Mouse (Mus musculus): ENCODE results near the gene Gm35134. TPM values are rescaled to one million over a fixed set of nuclear protein-coding genes. Genes with fewer than 3 reads are reported as not detected.
"Not testable (repeated sequence)": the region's sequence is repeated elsewhere in the genome, so short reads cannot be mapped to it uniquely, and the experiment has no call there.

The Gm35134 gene
- polyA plus RNA-seq (2014; fragmentation: Nextera tagmentation; extraction: Ambion mirVana) = not detected in 2 replicates

- not testable (repeated sequence) for H3K36me3 ChIP-seq (ENCODE audit: control insufficient read depth, insufficient read depth, low read length); H3K4me2 ChIP-seq (ENCODE audit: low read length); H3K4me1 ChIP-seq (replicated peaks; ENCODE audit: control insufficient read depth, insufficient read depth, low read length); H3K9ac ChIP-seq (ENCODE audit: low read length); H3K9me3 ChIP-seq (ENCODE audit: control insufficient read depth, low read length); H3K27ac ChIP-seq (ENCODE audit: low read depth); H3K4me3 ChIP-seq (ENCODE audit: low read depth, low read length); ATAC-seq (replicated peaks; ENCODE audit: low FRiP score, low TSS enrichment, low read depth); H3K27me3 ChIP-seq (replicated peaks; ENCODE audit: control insufficient read depth, insufficient read depth, low read length); DNase-seq (ENCODE audit: low spot score)
- WGBS = no CpG with 5 or more reads among the region's 7 CpGs
Observed at GRCm38 (mm10) chrY:19112707-19113106, at the start of gene Gm35134. TSS of gene Gm35134 (plus strand) at chrY:19113007.
